Mouse (Mus musculus) thymus, postnatal 14 days (tissue): ENCODE data around the gene Hectd4.

Source experiments
- DNase-seq: peaks from one replicate; pipeline ENCODE4 v3.0.0; 2021

Hectd4 gene

DNA sequence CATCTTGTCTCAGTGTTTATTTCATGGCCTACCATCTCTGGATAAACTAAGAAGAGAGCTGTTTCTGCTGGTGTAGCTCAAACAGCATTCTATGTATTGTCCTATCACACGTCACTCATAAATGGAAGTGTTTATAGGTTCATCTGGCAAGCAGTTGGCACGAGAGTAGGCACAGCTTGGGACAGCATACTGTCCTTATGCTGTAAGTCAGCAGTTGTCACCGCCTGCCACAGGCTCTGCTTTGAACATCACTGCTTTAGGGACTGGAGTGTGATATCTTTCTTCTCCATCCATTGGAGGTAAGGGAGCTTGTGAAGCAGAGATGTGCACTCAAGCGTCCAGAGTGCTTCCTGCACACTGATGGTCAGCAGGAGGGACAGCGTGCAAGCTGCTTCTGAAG, 19.8 kb downstream of the Hectd4 start:
- DNase-seq = no peak

GRCm38 (mm10) chr5:121241182-121241581, 21.2 kb downstream of the Hectd4 start:
- no peak for DNase-seq

DNA sequence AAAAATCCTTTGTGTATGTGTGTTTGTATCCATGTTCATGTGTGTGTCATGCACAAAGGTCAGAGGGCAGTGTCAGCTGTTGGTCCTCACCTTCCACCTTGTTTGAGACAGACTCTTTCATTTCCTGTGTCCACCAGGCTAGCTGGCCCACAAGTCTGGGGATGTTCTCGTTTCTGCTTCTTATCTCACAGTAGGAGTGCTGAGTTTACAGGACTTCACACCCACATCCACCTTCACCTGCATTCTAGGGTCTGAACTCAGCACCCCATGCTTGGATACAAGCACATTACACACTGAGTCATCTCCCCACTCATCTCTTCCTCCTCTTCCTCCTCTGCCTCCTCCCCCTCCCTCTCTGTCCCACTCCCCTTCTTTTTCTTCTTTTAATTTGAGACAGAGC, 22.2 kb downstream of the Hectd4 start:
- DNase-seq = no peak

DNA sequence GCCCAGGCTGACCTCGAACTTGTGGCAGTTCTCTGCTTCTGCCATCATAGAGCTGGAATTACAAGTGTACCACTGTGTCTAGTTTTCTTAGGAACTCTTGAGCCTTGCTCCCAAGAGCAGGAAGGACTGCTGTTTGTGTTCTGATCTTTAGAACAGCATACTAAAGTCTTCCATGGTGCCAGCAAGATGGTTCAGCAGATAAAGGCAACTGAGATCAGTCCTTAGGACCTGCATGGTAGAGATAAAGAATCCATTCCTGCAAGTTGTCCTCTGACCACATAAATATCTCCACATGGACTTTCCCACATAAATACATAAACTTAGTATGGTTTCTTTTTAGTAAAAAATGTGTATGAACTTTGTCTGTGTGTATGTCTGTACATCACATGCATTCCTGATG, 22.7 kb downstream of the Hectd4 start:
- DNase-seq = no peak

DNA sequence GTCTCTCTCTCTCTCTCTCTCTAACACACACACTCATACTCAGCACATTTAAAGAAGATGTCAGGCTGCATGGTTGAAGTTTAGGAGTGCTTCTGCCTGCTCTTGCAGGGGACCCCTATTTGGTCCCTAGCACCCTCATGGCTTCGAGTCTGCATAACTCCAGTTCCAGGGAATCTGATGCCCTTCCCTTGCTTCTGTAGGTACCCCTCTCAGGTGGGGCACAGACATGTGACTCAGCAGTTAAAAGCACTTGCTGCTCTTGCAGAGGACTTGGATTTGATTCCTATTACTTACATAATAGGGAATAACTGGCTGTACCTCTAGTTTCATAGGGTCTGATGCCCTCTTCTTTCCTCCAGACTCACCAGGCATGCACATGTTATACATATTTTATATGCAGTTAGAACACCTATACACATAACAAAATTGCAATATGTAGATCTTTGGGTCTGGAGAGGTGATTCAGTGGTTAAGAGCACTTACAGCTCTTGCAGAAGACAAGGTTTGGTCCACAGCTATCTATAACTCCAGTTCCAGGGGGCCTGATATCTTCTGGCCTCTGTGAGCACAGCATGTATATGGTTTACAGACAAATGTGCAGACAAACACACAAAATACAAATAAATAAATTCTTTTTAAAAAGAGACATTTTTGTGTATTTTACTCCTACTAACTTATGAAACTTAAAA, 23.8 kb downstream of the Hectd4 start:
- no peak for DNase-seq

- no peak for DNase-seq
Measured at GRCm38 (mm10) chr5:121244365-121244731, 24.3 kb downstream of the Hectd4 start.

- DNase-seq = no peak
Measured at GRCm38 (mm10) chr5:121245201-121245600, 25.2 kb downstream of the Hectd4 start.

DNA sequence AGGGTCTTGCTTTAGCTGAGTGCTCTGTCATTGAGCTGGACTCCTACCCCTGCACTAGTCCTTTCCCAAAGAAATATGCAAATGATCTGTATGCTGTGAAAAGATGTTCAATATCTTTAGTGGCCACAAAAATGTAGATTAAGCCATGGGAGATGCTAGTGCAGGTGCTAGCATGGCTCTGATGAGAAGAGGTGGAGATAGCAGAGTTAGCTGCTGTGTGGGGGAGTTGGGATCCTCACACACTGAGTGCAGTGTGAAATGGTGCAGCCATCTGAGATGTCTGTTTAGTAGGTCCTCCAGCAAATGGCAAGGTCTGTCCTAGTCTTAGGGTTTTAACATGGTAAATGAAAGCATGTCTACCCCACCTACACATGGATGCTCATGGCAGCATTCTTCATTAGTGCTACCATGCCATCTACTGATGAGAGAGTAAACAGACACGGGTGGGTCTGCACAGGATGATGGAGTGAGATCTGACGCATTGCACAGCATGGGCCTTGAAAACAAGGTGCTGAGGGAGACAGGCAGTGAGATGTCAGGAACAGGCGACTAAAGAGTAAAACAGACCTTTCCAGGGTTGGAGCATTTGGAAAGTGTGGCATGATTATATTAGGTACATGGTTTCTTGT, 28.9 kb downstream of the Hectd4 start:
- no peak for DNase-seq

GRCm38 (mm10) chr5:121249693-121250092, 29.7 kb downstream of the Hectd4 start:
- DNase-seq = no peak

DNA sequence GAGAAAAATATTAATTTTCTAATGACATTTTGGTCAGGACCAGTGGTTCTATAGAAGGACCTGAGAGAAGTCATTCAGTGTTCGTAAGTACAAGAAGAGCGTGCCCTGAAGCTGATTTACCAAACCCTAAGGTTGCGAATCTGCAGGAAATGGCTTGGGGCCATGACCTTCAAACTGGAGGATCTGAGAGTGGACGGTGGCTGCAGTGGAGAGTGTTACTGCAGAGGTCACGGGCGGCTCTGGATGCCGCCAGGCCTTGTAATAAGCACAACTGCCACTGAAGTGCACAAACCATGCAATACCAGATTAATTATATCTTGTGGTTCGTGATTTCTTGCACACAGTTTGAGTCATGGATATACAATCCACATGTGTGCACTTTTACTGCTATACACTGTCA, 31.8 kb downstream of the Hectd4 start:
- no peak for DNase-seq

DNA sequence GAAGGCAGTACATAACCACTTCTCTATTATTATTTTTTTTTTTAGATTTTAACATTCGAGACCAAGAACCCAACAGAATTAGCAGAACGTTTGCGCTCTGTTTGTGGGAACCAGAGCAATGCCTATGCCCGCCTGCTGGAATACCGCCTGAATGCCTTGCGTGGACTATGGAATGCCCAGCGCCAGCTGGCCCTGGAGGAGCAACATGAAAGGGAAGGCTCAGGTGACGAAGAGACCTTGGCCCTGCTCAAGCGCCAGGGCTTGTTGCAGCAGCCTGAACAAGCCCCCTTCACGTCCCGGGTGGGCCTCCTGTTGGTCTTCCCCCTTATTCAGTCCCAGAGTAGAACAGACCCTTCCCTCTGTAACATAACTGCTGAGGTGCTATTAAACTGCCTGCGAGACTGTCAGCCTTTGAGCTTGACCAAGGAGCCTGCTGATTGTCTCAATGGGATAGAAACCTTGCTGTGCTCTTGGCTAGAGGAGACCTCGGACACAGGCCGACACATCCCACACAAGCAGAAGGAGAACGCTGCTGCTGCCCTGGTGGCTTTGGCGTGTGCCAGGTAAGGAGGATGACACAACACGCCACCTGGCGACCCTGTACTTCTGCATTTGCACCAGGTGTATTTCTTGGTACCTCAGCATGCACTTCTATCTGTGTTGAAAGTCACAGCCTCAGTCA, 33.9 kb downstream of the Hectd4 start:
- DNase-seq = no peak

DNA sequence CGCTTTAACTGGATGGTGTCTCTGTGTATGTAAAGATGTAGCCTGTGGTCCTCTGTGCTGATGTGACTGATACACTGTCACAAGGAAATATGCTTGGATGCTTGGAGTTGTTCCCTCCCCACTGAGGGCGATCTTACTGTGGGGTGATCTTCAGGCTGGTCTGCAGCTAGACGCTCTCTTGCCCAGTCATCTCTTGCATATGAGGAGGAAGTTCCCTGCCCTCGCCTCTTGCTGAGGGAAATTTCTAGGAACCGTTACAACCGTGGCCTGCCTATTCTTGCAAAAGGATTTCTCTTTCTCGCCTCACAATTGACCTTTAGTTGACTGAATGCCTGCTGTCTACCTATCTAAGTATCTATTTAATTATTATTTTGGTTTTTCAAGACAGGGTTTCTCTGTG, 35.0 kb downstream of the Hectd4 start:
- no peak for DNase-seq

GRCm38 (mm10) chr5:121261806-121262205, 41.8 kb downstream of the Hectd4 start:
- DNase-seq = no peak

DNA sequence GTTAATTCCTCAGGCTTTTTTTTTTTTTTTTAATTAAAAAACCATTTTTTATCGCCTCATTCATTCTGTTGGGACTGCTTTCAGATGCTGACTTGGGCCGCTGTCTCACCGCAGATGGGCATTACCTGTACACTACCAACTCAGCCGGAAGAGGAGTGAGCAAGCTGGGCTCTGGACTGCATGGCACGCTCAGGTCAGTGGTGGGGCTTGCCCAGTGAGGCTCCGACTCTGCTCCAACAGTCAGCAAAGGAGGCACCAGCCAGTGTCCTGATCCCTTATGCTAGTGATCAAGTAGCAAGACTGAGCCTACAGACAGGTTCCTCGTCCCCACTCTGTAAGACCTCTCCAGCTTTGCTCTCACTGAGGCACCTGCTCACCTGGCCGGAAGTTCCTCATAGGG, 42.4 kb downstream of the Hectd4 start:
- no peak for DNase-seq

- no peak for DNase-seq
Measured at GRCm38 (mm10) chr5:121264593-121264992, 44.6 kb downstream of the Hectd4 start.

GRCm38 (mm10) chr5:121266741-121267382, 46.8 kb downstream of the Hectd4 start:
- DNase-seq = peak; percentile 62

- DNase-seq = no peak
Measured at GRCm38 (mm10) chr5:121271046-121271445, 51.0 kb downstream of the Hectd4 start.

DNA sequence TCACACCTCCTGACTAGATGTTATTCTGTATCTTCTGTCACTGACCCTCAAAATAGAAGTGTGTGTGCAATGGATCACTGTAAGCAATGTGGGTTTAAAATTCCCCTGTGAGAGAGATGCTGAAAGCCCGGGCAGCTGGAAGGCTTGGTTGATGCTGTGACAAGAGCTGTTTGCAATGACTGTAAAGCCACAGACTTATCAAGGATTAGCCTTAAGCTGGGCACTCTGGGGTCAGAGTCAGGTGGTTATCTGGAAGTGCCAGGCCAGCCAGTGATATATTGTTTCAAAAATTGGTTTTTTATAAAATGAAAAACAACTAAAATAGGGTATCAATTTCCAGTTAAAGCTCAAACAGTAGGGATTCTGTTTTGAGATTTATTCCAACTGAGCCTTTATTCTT, 56.8 kb downstream of the Hectd4 start:
- no peak for DNase-seq

- no peak for DNase-seq
Measured at GRCm38 (mm10) chr5:121280456-121280855, 60.4 kb downstream of the Hectd4 start.

DNA sequence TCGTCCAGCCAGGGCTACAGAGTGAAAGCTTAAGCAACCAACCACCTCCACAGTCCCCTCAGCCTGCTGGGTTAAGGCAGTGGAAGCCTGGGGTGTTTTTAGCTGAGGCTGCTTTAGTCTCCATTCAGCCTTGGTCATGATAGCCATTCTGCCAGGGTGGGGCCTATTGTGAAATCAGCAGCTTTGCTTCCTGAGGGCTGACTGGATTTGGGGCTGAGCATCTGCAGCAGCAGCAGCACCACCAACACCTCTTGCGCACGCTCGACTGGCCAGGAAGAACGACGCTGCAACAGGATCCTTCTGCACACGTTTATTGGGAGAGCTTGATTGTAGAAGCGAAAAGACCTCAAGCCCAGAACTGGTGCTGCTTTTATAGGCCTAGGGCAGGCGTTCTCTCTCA, 63.0 kb downstream of the Hectd4 start:
- no peak for DNase-seq

DNA sequence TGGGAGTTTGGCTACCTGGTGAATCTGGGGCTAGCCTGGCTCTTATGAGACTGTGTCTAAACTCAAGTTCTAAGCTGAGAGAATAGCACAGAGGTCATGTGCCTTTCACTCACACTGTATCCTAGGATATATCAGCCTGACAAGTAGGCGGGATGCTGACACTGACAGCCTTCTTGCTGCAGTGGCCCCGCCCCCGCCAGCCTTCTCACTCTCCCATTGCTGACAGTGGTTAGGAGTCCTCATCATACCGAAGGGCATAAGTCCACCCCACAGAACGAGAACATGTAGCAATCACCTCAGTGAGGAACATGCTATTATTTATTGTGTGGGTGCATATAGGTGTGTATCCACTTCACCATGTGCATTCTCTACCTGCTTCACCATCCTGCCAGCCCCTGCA, 64.8 kb downstream of the Hectd4 start:
- DNase-seq = no peak

- DNase-seq = no peak
Measured at GRCm38 (mm10) chr5:121287213-121287612, 67.2 kb downstream of the Hectd4 start.

- no peak for DNase-seq
Measured at GRCm38 (mm10) chr5:121290289-121290688, 70.3 kb downstream of the Hectd4 start.
